Mouse (Mus musculus): Measurements from ENCODE around the gene Mmp9.

- peak; percentile 17 for TF ChIP-seq CTCF (IDR thresholded peaks at IDR 0.05; ENCODE audit: control insufficient read depth, insufficient read depth, insufficient read length)
- TF ChIP-seq MAX (IDR thresholded peaks at IDR 0.05): no peak
- TF ChIP-seq MYOG (IDR thresholded peaks at IDR 0.05; ENCODE audit: control insufficient read depth, extremely low read depth, insufficient read length): no peak
These were observed 45.9 kb upstream of the Mmp9 start for GRCm38 (mm10) chr2:164894644-164895043.
